Mouse (Mus musculus): ENCODE results near the gene Prickle1. TPM values are rescaled to one million over a fixed set of nuclear protein-coding genes. Genes with fewer than 3 reads are reported as not detected.

The Prickle1 gene
- polyA plus RNA-seq, 1 experiment, result 8.0 TPM

DNA sequence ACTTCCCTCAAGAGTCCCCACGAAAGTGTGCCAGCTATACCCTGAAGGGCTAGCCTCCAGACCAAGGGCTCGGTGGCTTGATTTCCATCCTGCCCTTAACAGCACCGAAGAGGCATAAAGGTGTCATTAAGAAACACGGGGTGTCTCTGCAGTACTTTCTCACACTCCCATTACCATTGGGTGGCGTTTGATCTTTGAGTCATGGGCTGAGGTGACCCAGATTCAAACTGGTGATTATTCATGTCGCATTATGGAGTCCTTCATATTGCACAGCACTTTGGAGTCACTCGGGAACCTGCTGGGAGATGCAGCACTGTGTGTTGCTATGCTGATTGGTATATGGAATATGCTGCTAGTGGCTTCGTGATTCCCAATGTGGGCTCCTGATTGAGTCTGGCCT lies 14.0 kb downstream of the Prickle1 start:
- TF ChIP-seq REST (IDR thresholded peaks at IDR 0.05; ENCODE audit: insufficient read depth, insufficient read length) (no peak), POLR2A (IDR thresholded peaks at IDR 0.05; ENCODE audit: insufficient read length, low read depth) (no peak), POLR2AphosphoS2 (IDR thresholded peaks at IDR 0.05; ENCODE audit: insufficient read length, low read depth) (no peak), E2F4 (IDR thresholded peaks at IDR 0.05; ENCODE audit: insufficient read depth) (no peak), CEBPB (IDR thresholded peaks at IDR 0.05; ENCODE audit: insufficient read depth, poor library complexity, severe bottlenecking) (no peak), TCF12 (IDR thresholded peaks at IDR 0.05; ENCODE audit: insufficient read depth, poor library complexity, severe bottlenecking) (no peak), MYOG (IDR thresholded peaks at IDR 0.05; ENCODE audit: control insufficient read depth in 1 of 3, insufficient read depth in 1 of 3, insufficient read length in 2 of 3, low read depth in 2 of 3) (no peak), TCF3 (IDR thresholded peaks at IDR 0.05; ENCODE audit: insufficient read length, low read depth) (no peak), MYOD1 (IDR thresholded peaks at IDR 0.05; ENCODE audit: control insufficient read depth in 1 of 3, insufficient read length in 2 of 3, low read depth in 2 of 3) (no peak), USF1 (IDR thresholded peaks at IDR 0.05; ENCODE audit: low read depth) (no peak)
- Histone ChIP-seq H3K36me3 (ENCODE audit: control insufficient read depth, insufficient read depth) (no peaks in the 10 kb centered on the region), H3K27me3 (ENCODE audit: control insufficient read depth, insufficient read depth, insufficient read length) (no peaks in the 10 kb centered on the region), H3K4me3 (no peak overlapping the region), H3ac (ENCODE audit: control insufficient read depth, insufficient read length) (no peak overlapping the region), H3K79me2 (ENCODE audit: control insufficient read depth, insufficient read depth) (no peaks in the 10 kb centered on the region), H3K4me2 (ENCODE audit: low read depth) (no peak overlapping the region)

GRCm38 (mm10) chr15:93579899-93580298 lies 15.8 kb downstream of the Prickle1 start:
- no peaks in the 10 kb centered on the region for H3K79me2 ChIP-seq (ENCODE audit: control insufficient read depth, insufficient read depth)

GRCm38 (mm10) chr15:93579100-93579499 lies 16.6 kb downstream of the Prickle1 start:
- H3K36me3 ChIP-seq (ENCODE audit: control insufficient read depth, insufficient read depth), result no peaks in the 10 kb centered on the region
- no peak overlapping the region for H3ac ChIP-seq (ENCODE audit: control insufficient read depth, insufficient read length)
- no peaks in the 10 kb centered on the region for H3K27me3 ChIP-seq (ENCODE audit: control insufficient read depth, insufficient read depth, insufficient read length)
- TF ChIP-seq REST (IDR thresholded peaks at IDR 0.05; ENCODE audit: insufficient read depth, insufficient read length) (no peak), CEBPB (IDR thresholded peaks at IDR 0.05; ENCODE audit: insufficient read depth, poor library complexity, severe bottlenecking) (no peak), MYOD1 (IDR thresholded peaks at IDR 0.05; ENCODE audit: control insufficient read depth in 1 of 3, insufficient read length in 2 of 3, low read depth in 2 of 3) (no peak), USF1 (IDR thresholded peaks at IDR 0.05; ENCODE audit: low read depth) (no peak), SRF (IDR thresholded peaks at IDR 0.05; ENCODE audit: control insufficient read depth, insufficient read length, low read depth) (no peak), POLR2AphosphoS2 (IDR thresholded peaks at IDR 0.05; ENCODE audit: insufficient read length, low read depth) (no peak), TCF3 (IDR thresholded peaks at IDR 0.05; ENCODE audit: insufficient read length, low read depth) (no peak)
- no peak overlapping the region for H3K4me3 ChIP-seq
- H3K79me2 ChIP-seq (ENCODE audit: control insufficient read depth, insufficient read depth), result no peaks in the 10 kb centered on the region
- no peak overlapping the region for H3K4me2 ChIP-seq (ENCODE audit: low read depth)

More at GRCm38 (mm10) chr15:93579899-93580298, 15.8 kb downstream of the Prickle1 start:
- Histone ChIP-seq H3K36me3 (ENCODE audit: control insufficient read depth, insufficient read depth) (no peaks in the 10 kb centered on the region), H3K27me3 (ENCODE audit: control insufficient read depth, insufficient read depth, insufficient read length) (no peaks in the 10 kb centered on the region), H3K4me2 (ENCODE audit: low read depth) (no peak overlapping the region), H3K4me3 (no peak overlapping the region), H3ac (ENCODE audit: control insufficient read depth, insufficient read length) (no peak overlapping the region)
- TF ChIP-seq POLR2AphosphoS2 (IDR thresholded peaks at IDR 0.05; ENCODE audit: insufficient read length, low read depth) (no peak), CEBPB (IDR thresholded peaks at IDR 0.05; ENCODE audit: insufficient read depth, poor library complexity, severe bottlenecking) (no peak), REST (IDR thresholded peaks at IDR 0.05; ENCODE audit: insufficient read depth, insufficient read length) (no peak), TCF12 (IDR thresholded peaks at IDR 0.05; ENCODE audit: insufficient read depth, poor library complexity, severe bottlenecking) (no peak), E2F4 (IDR thresholded peaks at IDR 0.05; ENCODE audit: insufficient read depth) (no peak), TCF3 (IDR thresholded peaks at IDR 0.05; ENCODE audit: insufficient read length, low read depth) (no peak), USF1 (IDR thresholded peaks at IDR 0.05; ENCODE audit: low read depth) (no peak), MAX (IDR thresholded peaks at IDR 0.05; ENCODE audit: low read depth) (no peak), POLR2A (IDR thresholded peaks at IDR 0.05; ENCODE audit: insufficient read length, low read depth) (no peak), MYOD1 (IDR thresholded peaks at IDR 0.05; ENCODE audit: control insufficient read depth in 1 of 3, insufficient read length in 2 of 3, low read depth in 2 of 3) (no peak), SRF (IDR thresholded peaks at IDR 0.05; ENCODE audit: control insufficient read depth, insufficient read length, low read depth) (no peak), MYOG (IDR thresholded peaks at IDR 0.05; ENCODE audit: control insufficient read depth in 1 of 3, insufficient read depth in 1 of 3, insufficient read length in 2 of 3, low read depth in 2 of 3) (no peak)

DNA sequence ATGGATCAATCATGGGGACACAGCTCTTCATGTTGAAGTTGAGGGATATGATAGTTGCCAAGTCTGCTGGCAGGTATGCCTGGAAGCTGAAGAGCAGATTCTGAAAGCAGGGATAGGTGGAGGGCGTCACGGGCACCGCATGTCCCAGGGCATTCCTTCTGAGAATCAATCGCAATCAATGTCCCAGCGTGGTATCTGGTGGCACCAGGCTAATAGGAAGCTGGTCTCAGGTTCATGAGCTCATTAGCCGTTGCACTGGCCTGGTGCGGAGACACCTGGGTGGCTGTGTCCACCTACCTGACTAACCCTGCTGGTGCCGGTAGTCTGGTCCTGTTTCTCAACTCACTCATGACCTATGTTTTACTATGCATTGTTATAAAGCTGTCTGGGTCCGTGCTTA lies 19.3 kb downstream of the Prickle1 start:
- H3K36me3 ChIP-seq (ENCODE audit: control insufficient read depth, insufficient read depth), result no peaks in the 10 kb centered on the region
- H3ac ChIP-seq (ENCODE audit: control insufficient read depth, insufficient read length), result no peak overlapping the region
- no peaks in the 10 kb centered on the region for H3K79me2 ChIP-seq (ENCODE audit: control insufficient read depth, insufficient read depth)
- H3K4me2 ChIP-seq (ENCODE audit: low read depth), result no peak overlapping the region
- no peaks in the 10 kb centered on the region for H3K27me3 ChIP-seq (ENCODE audit: control insufficient read depth, insufficient read depth, insufficient read length)
- no peak overlapping the region for H3K4me3 ChIP-seq
- TF ChIP-seq SRF (IDR thresholded peaks at IDR 0.05; ENCODE audit: control insufficient read depth, insufficient read length, low read depth) (no peak), TCF12 (IDR thresholded peaks at IDR 0.05; ENCODE audit: insufficient read depth, poor library complexity, severe bottlenecking) (no peak)

DNA sequence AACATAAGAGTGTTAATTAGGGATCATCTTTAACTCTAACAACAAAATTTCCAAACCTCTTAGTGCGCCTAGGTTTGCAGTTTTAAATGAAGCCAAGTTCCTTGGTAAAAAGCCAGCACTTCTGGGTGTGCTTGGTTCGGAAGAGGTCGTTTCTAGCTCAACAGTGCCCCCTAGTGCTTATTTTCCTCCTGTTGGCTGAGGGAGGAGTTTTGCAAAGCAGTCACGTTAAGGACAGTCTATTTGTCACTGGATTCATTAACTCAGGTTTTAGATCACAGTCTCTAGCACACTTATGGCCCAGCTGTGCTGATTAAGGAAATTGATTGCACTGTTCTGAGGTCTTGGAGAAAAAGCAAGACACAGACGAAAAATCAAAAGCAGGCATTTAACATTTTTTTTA lies 19.8 kb downstream of the Prickle1 start:
- H3K4me2 ChIP-seq (ENCODE audit: low read depth), result no peak overlapping the region
- no peak overlapping the region for H3ac ChIP-seq (ENCODE audit: control insufficient read depth, insufficient read length)
- H3K79me2 ChIP-seq (ENCODE audit: control insufficient read depth, insufficient read depth), result no peaks in the 10 kb centered on the region
- H3K27me3 ChIP-seq (ENCODE audit: control insufficient read depth, insufficient read depth, insufficient read length), result no peaks in the 10 kb centered on the region
- no peak overlapping the region for H3K4me3 ChIP-seq
- no peak for TF ChIP-seq TCF12 (IDR thresholded peaks at IDR 0.05; ENCODE audit: insufficient read depth, poor library complexity, severe bottlenecking)
- no peak for TF ChIP-seq CEBPB (IDR thresholded peaks at IDR 0.05; ENCODE audit: insufficient read depth, poor library complexity, severe bottlenecking)
- TF ChIP-seq MYOG (IDR thresholded peaks at IDR 0.05; ENCODE audit: control insufficient read depth in 1 of 3, insufficient read depth in 1 of 3, insufficient read length in 2 of 3, low read depth in 2 of 3), result no peak
- no peak for TF ChIP-seq MAX (IDR thresholded peaks at IDR 0.05; ENCODE audit: low read depth)
- TF ChIP-seq E2F4 (IDR thresholded peaks at IDR 0.05; ENCODE audit: insufficient read depth), result no peak
- TF ChIP-seq USF1 (IDR thresholded peaks at IDR 0.05; ENCODE audit: low read depth), result no peak
- no peak for TF ChIP-seq POLR2AphosphoS2 (IDR thresholded peaks at IDR 0.05; ENCODE audit: insufficient read length, low read depth)
- no peak for TF ChIP-seq MYOD1 (IDR thresholded peaks at IDR 0.05; ENCODE audit: control insufficient read depth in 1 of 3, insufficient read length in 2 of 3, low read depth in 2 of 3)
- no peak for TF ChIP-seq TCF3 (IDR thresholded peaks at IDR 0.05; ENCODE audit: insufficient read length, low read depth)
- TF ChIP-seq POLR2A (IDR thresholded peaks at IDR 0.05; ENCODE audit: insufficient read length, low read depth), result no peak
- TF ChIP-seq REST (IDR thresholded peaks at IDR 0.05; ENCODE audit: insufficient read depth, insufficient read length), result no peak
- TF ChIP-seq SRF (IDR thresholded peaks at IDR 0.05; ENCODE audit: control insufficient read depth, insufficient read length, low read depth), result no peak
- no peaks in the 10 kb centered on the region for H3K36me3 ChIP-seq (ENCODE audit: control insufficient read depth, insufficient read depth)
